Mouse (Mus musculus): Measurements from ENCODE around the gene Kcmf1. TPM values are rescaled to one million over a fixed set of nuclear protein-coding genes. Genes with fewer than 3 reads are reported as not detected.

The Kcmf1 gene
- polyA plus RNA-seq (2017; shearing (Covaris generic)), result 113 TPM

DNA sequence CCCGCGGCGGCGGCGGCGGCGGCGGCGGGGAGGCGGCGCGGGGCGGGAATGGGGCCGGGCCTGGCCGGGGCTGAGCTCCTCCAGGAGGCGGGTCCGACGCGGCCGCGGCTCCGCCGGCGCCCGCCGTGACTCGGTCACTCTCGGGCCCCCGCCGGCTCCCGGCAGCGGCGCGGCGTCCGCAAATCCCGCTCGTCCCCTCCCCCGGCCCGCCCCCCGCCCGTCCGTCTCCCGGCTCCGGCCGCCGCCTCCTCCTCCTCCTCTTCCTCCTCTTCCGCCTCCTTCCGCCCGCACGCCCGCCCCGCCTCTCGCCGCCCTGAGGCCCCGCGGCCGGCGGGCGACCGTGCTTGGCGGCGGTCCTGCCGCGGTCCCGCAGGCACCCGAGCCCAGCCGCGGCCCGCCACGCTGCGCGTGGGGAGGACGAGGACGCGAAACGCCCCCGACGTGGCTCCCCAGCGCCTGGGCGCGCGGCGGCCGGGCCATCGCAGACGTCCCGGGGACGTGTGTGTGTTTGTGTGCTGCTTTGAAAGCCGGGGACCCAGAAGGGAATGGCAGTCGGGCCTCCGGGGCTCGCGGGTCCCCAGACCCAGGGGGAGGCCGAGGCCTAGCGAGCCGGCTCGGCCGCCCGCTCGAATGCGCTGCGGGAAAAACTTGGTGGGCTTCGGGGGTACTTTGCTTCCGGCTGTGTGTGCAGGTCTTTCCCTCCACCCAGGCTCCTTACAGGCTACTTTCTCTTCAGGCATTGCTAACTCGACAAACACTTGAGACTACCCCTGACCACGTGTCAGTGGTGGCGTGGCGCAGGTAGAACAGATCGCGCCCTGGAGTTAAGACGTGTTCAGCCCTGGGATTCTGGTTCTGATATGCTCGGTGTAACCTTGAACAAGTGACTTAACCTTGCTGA lies at the start of gene Kcmf1:
Kcmf1 (minus strand) TSS at position 199 of the 901 bp plus-strand sequence.

Other genes starting within 250 kb of the Kcmf1 start
- 0.24 TPM for gene Tcf7l1, start 110.7 kb downstream of the Kcmf1 start, polyA plus RNA-seq (2017; shearing (Covaris generic))
- gene Tmsb10, start 58.8 kb upstream of the Kcmf1 start, polyA plus RNA-seq (2017; shearing (Covaris generic)), result 5,059 TPM